Mouse (Mus musculus): ENCODE measurements around the gene Camta1. TPM values are rescaled to one million over a fixed set of nuclear protein-coding genes. Genes with fewer than 3 reads are reported as not detected.

Camta1 gene
- total and polyA plus RNA-seq, 2 experiments = 2.7 to 6.1 TPM

GRCm38 (mm10) chr4:151207566-151207965, 654.1 kb downstream of the Camta1 start:
- H3K4me3 ChIP-seq (ENCODE audit: insufficient read depth, low read depth, low read length) = no peak overlapping the region
- 85% methylated on average over 7 of the region's 7 CpGs for WGBS

GRCm38 (mm10) chr4:151202891-151203290, 658.8 kb downstream of the Camta1 start:
- DNase-seq (ENCODE audit: extremely low read depth, low read depth, low spot score) = no peak
- Histone ChIP-seq H3K27ac (replicated peaks; ENCODE audit: insufficient read depth, low read depth, low read length) (no peak overlapping the region), H3K27me3 (ENCODE audit: control insufficient read depth, insufficient read depth, low read length) (no peaks in the 10 kb centered on the region), H3K79me2 (ENCODE audit: control insufficient read depth, insufficient read depth, low read length) (no peaks in the 10 kb centered on the region), H3K4me3 (ENCODE audit: insufficient read depth, low read depth, low read length) (no peak overlapping the region), H3K36me3 (ENCODE audit: control insufficient read depth, insufficient read depth, low read length) (no peaks in the 10 kb centered on the region), H3K9ac (ENCODE audit: low read depth, low read length) (no peak overlapping the region), H3K4me1 (ENCODE audit: control insufficient read depth, insufficient read depth, low read length) (no peaks in the 10 kb centered on the region)
- 77% methylated on average over 6 of the region's 6 CpGs for WGBS
- TF ChIP-seq POLR2A (IDR thresholded peaks at IDR 0.05; ENCODE audit: extremely low read depth, insufficient read depth, low read length) = no peak
- no peak for TF ChIP-seq CTCF (IDR thresholded peaks at IDR 0.05; ENCODE audit: low read depth, low read length)

More at GRCm38 (mm10) chr4:151207566-151207965, 654.1 kb downstream of the Camta1 start:
- no peak for DNase-seq (ENCODE audit: extremely low read depth, low read depth, low spot score)
- Histone ChIP-seq H3K36me3 (ENCODE audit: control insufficient read depth, insufficient read depth, low read length) (no peaks in the 10 kb centered on the region), H3K79me2 (ENCODE audit: control insufficient read depth, insufficient read depth, low read length) (no peaks in the 10 kb centered on the region), H3K27me3 (ENCODE audit: control insufficient read depth, insufficient read depth, low read length) (no peaks in the 10 kb centered on the region), H3K27ac (replicated peaks; ENCODE audit: insufficient read depth, low read depth, low read length) (no peak overlapping the region), H3K9ac (ENCODE audit: low read depth, low read length) (no peak overlapping the region), H3K4me1 (ENCODE audit: control insufficient read depth, insufficient read depth, low read length) (no peaks in the 10 kb centered on the region)
- TF ChIP-seq CTCF (IDR thresholded peaks at IDR 0.05; ENCODE audit: low read depth, low read length) = no peak

- no peak overlapping the region for H3K27ac ChIP-seq (replicated peaks; ENCODE audit: insufficient read depth, low read depth, low read length)
- H3K4me3 ChIP-seq (ENCODE audit: insufficient read depth, low read depth, low read length) = no peak overlapping the region
- TF ChIP-seq CTCF (IDR thresholded peaks at IDR 0.05; ENCODE audit: low read depth, low read length) (no peak), POLR2A (IDR thresholded peaks at IDR 0.05; ENCODE audit: extremely low read depth, insufficient read depth, low read length) (no peak)
- H3K36me3 ChIP-seq (ENCODE audit: control insufficient read depth, insufficient read depth, low read length) = no peaks in the 10 kb centered on the region
- WGBS = 86% methylated on average over 9 of the region's 9 CpGs
- DNase-seq (ENCODE audit: extremely low read depth, low read depth, low spot score) = no peak
- H3K27me3 ChIP-seq (ENCODE audit: control insufficient read depth, insufficient read depth, low read length) = no peaks in the 10 kb centered on the region
- no peak overlapping the region for H3K9ac ChIP-seq (ENCODE audit: low read depth, low read length)
- H3K79me2 ChIP-seq (ENCODE audit: control insufficient read depth, insufficient read depth, low read length) = no peaks in the 10 kb centered on the region
- H3K4me1 ChIP-seq (ENCODE audit: control insufficient read depth, insufficient read depth, low read length) = no peaks in the 10 kb centered on the region
These were observed 661.4 kb downstream of the Camta1 start for GRCm38 (mm10) chr4:151200316-151200715.

- Histone ChIP-seq H3K4me1 (ENCODE audit: control insufficient read depth, insufficient read depth, low read length) (no peaks in the 10 kb centered on the region), H3K79me2 (ENCODE audit: control insufficient read depth, insufficient read depth, low read length) (no peaks in the 10 kb centered on the region), H3K36me3 (ENCODE audit: control insufficient read depth, insufficient read depth, low read length) (no peaks in the 10 kb centered on the region), H3K9ac (ENCODE audit: low read depth, low read length) (no peak overlapping the region), H3K27ac (replicated peaks; ENCODE audit: insufficient read depth, low read depth, low read length) (no peak overlapping the region), H3K4me3 (ENCODE audit: insufficient read depth, low read depth, low read length) (no peak overlapping the region), H3K27me3 (ENCODE audit: control insufficient read depth, insufficient read depth, low read length) (no peaks in the 10 kb centered on the region)
- no peak for DNase-seq (ENCODE audit: extremely low read depth, low read depth, low spot score)
- WGBS = 21% methylated on average over 10 of the region's 10 CpGs
- TF ChIP-seq CTCF (IDR thresholded peaks at IDR 0.05; ENCODE audit: low read depth, low read length) (no peak), POLR2A (IDR thresholded peaks at IDR 0.05; ENCODE audit: extremely low read depth, insufficient read depth, low read length) (no peak)
These were observed 666.5 kb downstream of the Camta1 start for GRCm38 (mm10) chr4:151195126-151195525.

DNA sequence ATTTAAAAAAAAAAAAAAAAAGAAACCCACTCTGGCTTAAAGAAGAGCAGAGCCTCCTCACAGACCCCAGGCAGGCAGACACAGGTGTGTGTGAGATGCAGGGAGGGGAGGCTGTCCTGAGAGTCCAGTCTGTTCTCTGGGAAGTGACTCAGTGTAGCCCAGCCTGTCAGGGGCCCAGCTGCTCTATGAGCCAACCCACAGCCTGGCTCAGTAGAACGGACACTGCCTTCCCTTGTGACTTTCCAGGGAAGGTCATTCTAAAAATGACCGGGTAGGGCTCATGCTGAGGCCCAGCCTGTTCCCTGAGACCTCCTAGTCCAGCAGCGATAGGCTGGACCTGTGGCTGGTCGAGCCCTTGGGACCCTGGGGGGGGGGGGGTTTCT, 667.0 kb downstream of the Camta1 start:
- Histone ChIP-seq H3K27me3 (ENCODE audit: control insufficient read depth, insufficient read depth, low read length) (no peaks in the 10 kb centered on the region), H3K4me3 (ENCODE audit: insufficient read depth, low read depth, low read length) (no peak overlapping the region), H3K36me3 (ENCODE audit: control insufficient read depth, insufficient read depth, low read length) (no peaks in the 10 kb centered on the region), H3K9ac (ENCODE audit: low read depth, low read length) (no peak overlapping the region), H3K4me1 (ENCODE audit: control insufficient read depth, insufficient read depth, low read length) (no peaks in the 10 kb centered on the region), H3K27ac (replicated peaks; ENCODE audit: insufficient read depth, low read depth, low read length) (no peak overlapping the region), H3K79me2 (ENCODE audit: control insufficient read depth, insufficient read depth, low read length) (no peaks in the 10 kb centered on the region)
- 19% methylated on average over 4 of the region's 4 CpGs for WGBS
- DNase-seq (ENCODE audit: extremely low read depth, low read depth, low spot score) = no peak
- no peak for TF ChIP-seq POLR2A (IDR thresholded peaks at IDR 0.05; ENCODE audit: extremely low read depth, insufficient read depth, low read length)
- no peak for TF ChIP-seq CTCF (IDR thresholded peaks at IDR 0.05; ENCODE audit: low read depth, low read length)

GRCm38 (mm10) chr4:151194030-151194714, 667.5 kb downstream of the Camta1 start:
- TF ChIP-seq CTCF (IDR thresholded peaks at IDR 0.05; ENCODE audit: low read depth, low read length) = no peak
- no peak for TF ChIP-seq POLR2A (IDR thresholded peaks at IDR 0.05; ENCODE audit: extremely low read depth, insufficient read depth, low read length)
- Histone ChIP-seq H3K4me3 (ENCODE audit: insufficient read depth, low read depth, low read length) (no peak overlapping the region), H3K79me2 (ENCODE audit: control insufficient read depth, insufficient read depth, low read length) (no peaks in the 10 kb centered on the region), H3K27ac (replicated peaks; ENCODE audit: insufficient read depth, low read depth, low read length) (no peak overlapping the region), H3K27me3 (ENCODE audit: control insufficient read depth, insufficient read depth, low read length) (no peaks in the 10 kb centered on the region), H3K4me1 (ENCODE audit: control insufficient read depth, insufficient read depth, low read length) (no peaks in the 10 kb centered on the region), H3K36me3 (ENCODE audit: control insufficient read depth, insufficient read depth, low read length) (no peaks in the 10 kb centered on the region), H3K9ac (ENCODE audit: low read depth, low read length) (no peak overlapping the region)
- DNase-seq (ENCODE audit: extremely low read depth, low read depth, low spot score) = no peak
- WGBS = 57% methylated on average over 11 of the region's 11 CpGs

Data from liver, adult 2 months (tissue).